Mouse (Mus musculus) midbrain, embryonic 14.5 days (tissue): ENCODE results near the gene Fam19a3. TPM values are rescaled to one million over a fixed set of nuclear protein-coding genes. Genes with fewer than 3 reads are reported as not detected.
A peak's percentile ranks its signal among the peaks of the same experiment; 100 is the strongest.

ENCODE experiments used
- ATAC-seq: fragments of 200-750 bp; cut with Nextera tagmentation; 2 replicates; pipeline ENCODE4 v1.8.0; 2017; ENCODE audit warnings: moderate number of reproducible peaks, moderate library complexity; ENCODE audit not compliant: low FRiP score, low TSS enrichment
- DNase-seq: peaks from one replicate; pipeline ENCODE4 v3.0.0-alpha.2; 2015
- H3K27ac ChIP-seq: fragments of 300-500 bp; sonication (generic); replicated peaks from 2 replicates; pipeline ENCODE4 v1.5.1; 2014; ENCODE audit warnings: mild to moderate bottlenecking, low read depth, low read length, moderate library complexity
- H3K27me3 ChIP-seq: fragments of 300-500 bp; sonication (generic); 2 replicates; pipeline ENCODE4 v1.6.1; 2014; ENCODE audit warnings: low read length, control low read depth, mixed read lengths; ENCODE audit not compliant: control insufficient read depth, insufficient read depth
- H3K36me3 ChIP-seq: fragments of 300-500 bp; sonication (generic); 2 replicates; pipeline ENCODE4 v1.6.1; 2014; ENCODE audit warnings: low read length, control low read depth; ENCODE audit not compliant: control insufficient read depth, insufficient read depth
- H3K4me1 ChIP-seq: fragments of 300-500 bp; sonication (generic); 2 replicates; pipeline ENCODE4 v1.6.1; 2014; ENCODE audit warnings: mild to moderate bottlenecking, antibody characterized with exemption, low read length, control low read depth; ENCODE audit not compliant: control insufficient read depth, insufficient read depth
- H3K4me2 ChIP-seq: fragments of 300-500 bp; sonication (generic); 2 replicates; pipeline ENCODE4 v1.6.1; 2014; ENCODE audit warnings: mild to moderate bottlenecking, low read length, moderate library complexity
- H3K4me3 ChIP-seq: fragments of 300-500 bp; sonication (generic); replicated peaks from 2 replicates; pipeline ENCODE4 v1.5.1; 2014; ENCODE audit warnings: low read depth, low read length
- H3K9ac ChIP-seq: fragments of 300-500 bp; sonication (generic); replicated peaks from 2 replicates; pipeline ENCODE4 v1.6.1; 2014; ENCODE audit warnings: mild to moderate bottlenecking, low read length, moderate library complexity
- H3K9me3 ChIP-seq: fragments of 300-500 bp; sonication (generic); 2 replicates; pipeline ENCODE4 v1.6.1; 2016; ENCODE audit warnings: low read length, control low read depth, mixed read lengths; ENCODE audit not compliant: control insufficient read depth
- WGBS: fragments of 180-500 bp; shearing (Covaris S2); extraction: QIAGEN DNeasy Blood & Tissue Kit; methylation state at CpG from one replicate; pipeline ENCODE4 v1.1.7; 2014; 5-methylcytosine and 5-hydroxymethylcytosine counted together
- polyA plus RNA-seq: library from polyadenylated mRNA; unstranded; fragments of >200 nt; fragmentation: Nextera tagmentation; extraction: Ambion mirVana; gene quantifications from 2 replicates; pipeline ENCODE4 v1.2.1, GENCODE M21; 2014

Fam19a3 gene
- 0.05 TPM in 1 of 2 replicates, not detected in the other for polyA plus RNA-seq

DNA sequence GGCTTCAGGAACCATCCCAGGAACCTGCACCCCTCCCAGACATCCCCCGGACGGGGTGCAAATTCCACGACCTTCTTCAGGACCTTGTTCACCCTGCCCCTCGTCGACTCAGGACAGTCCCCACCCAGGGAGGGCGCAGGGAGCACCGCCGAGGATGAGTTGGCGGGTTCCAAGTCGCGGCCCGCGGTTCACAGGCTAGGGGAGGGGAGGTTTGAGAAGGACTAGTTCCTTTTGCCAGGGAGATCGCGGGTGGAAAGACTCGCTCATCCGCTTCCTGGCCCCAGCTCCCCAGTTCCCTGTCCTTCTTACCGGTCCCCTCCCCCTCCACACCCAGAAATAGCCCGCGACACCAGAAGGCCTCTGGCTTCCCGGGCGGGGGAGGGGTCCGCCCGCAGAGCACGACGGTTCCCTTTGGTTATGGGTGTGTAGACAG is at the start of gene Fam19a3:
Gene Fam19a3, minus strand, starts transcription at position 370 of the 433 bp plus-strand sequence.
- peak within 1 kb of the TSS; percentile 39; the same call in 1 of the 2 replicates for H3K9ac ChIP-seq
- H3K9me3 ChIP-seq: no peaks in the 10 kb centered on the region
- peaks cover 84% of the 10 kb centered on the region for H3K27me3 ChIP-seq
- peaks cover 8% of the 10 kb centered on the region for H3K4me1 ChIP-seq
- H3K4me3 ChIP-seq: peak within 1 kb of the TSS; percentile 36
- peak; percentile 24 for DNase-seq
- no peak for ATAC-seq
- peak within 1 kb of the TSS; percentile 77 for H3K4me2 ChIP-seq
- no peak within 1 kb of the TSS for H3K27ac ChIP-seq
- WGBS: under 1% methylated on average over 26 of the region's 26 CpGs
- no peaks in the 10 kb centered on the region for H3K36me3 ChIP-seq

DNA sequence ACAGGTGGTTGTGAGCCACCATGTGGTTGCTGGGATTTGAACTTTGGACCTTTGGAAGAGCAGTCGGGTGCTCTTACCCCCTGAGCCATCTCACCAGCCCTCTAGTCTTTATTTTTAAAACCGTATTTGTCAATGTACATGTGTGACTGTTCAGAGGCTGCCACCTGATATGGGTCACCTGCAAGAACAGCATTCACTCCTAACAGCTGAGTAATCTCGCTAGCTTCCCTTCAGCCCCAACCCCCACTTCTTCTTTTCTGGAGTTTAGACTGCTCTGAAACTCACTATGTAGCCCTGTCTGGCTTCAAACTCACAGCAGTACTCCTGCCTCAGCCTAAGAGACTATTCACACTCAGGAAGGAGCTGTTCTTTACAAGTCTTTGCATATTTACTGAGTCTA is 40.8 kb upstream of the Fam19a3 start:
- no peak overlapping the region for H3K4me2 ChIP-seq
- H3K27me3 ChIP-seq: no peaks in the 10 kb centered on the region
- H3K27ac ChIP-seq: no peak overlapping the region
- peaks cover 30% of the 10 kb centered on the region for H3K36me3 ChIP-seq
- DNase-seq (no peak), ATAC-seq (no peak)
- H3K4me1 ChIP-seq: peaks cover 3% of the 10 kb centered on the region; the same call in 1 of the 2 replicates
- 84% methylated on average over 3 of the region's 3 CpGs for WGBS
- H3K9me3 ChIP-seq: no peaks in the 10 kb centered on the region
- no peak overlapping the region for H3K4me3 ChIP-seq
- no peak overlapping the region for H3K9ac ChIP-seq

DNA sequence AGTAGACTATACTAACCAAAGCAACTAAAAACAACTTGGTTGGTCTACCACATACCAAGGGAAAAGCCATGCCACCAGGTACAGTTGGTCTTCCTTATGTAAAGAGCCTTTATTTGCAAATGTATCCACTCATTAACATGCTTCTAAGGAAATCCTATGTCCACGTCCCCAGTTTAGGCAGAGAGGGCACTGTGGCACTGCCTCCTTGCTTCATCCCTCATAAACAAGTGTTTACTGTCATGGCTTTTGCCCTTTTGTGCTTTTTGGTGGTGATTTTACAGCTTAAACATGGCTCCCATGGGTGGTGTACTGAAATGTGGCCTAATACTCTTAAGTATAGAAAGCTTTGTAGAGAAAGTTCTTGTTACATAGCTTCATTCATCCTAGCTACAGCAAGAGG is 38.8 kb upstream of the Fam19a3 start:
- no peaks in the 10 kb centered on the region for H3K27me3 ChIP-seq
- DNase-seq (no peak), ATAC-seq (no peak)
- peaks cover 6% of the 10 kb centered on the region; the same call in 1 of the 2 replicates for H3K4me1 ChIP-seq
- H3K9me3 ChIP-seq: no peaks in the 10 kb centered on the region
- no peak overlapping the region for H3K9ac ChIP-seq
- no peak overlapping the region for H3K27ac ChIP-seq
- no peak overlapping the region for H3K4me2 ChIP-seq
- peaks cover 18% of the 10 kb centered on the region for H3K36me3 ChIP-seq
- H3K4me3 ChIP-seq: no peak overlapping the region
- 64% methylated on average over 1 of the region's 1 CpGs for WGBS

DNA sequence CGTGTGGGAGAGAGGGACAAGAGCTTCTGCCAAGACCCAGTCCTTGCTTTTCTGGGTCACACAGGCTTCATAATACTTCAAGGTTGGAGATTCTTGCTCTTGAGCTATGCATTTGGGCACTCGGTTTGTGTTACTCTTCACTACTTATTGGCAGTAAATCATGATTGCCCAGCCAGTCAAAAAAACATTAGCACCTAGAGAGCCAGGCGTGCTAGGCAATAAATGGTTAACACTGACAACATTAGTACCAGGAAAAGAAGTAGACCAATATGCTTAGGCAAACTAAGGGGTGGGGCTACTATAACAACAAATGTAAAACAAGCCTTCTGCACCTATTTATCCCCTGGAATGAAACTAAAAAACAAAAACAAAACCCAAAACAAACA is 37.1 kb upstream of the Fam19a3 start:
- peak overlapping the region; percentile 100 for H3K4me2 ChIP-seq
- no peak overlapping the region for H3K27ac ChIP-seq
- DNase-seq (no peak), ATAC-seq (no peak)
- WGBS: 13% methylated on average over 3 of the region's 3 CpGs
- peaks cover 13% of the 10 kb centered on the region for H3K36me3 ChIP-seq
- H3K27me3 ChIP-seq: no peaks in the 10 kb centered on the region
- H3K9me3 ChIP-seq: no peaks in the 10 kb centered on the region
- H3K4me1 ChIP-seq: peaks cover 6% of the 10 kb centered on the region; the same call in 1 of the 2 replicates
- peak overlapping the region; percentile 76; the same call in 1 of the 2 replicates for H3K9ac ChIP-seq
- peak overlapping the region; percentile 62 for H3K4me3 ChIP-seq

DNA sequence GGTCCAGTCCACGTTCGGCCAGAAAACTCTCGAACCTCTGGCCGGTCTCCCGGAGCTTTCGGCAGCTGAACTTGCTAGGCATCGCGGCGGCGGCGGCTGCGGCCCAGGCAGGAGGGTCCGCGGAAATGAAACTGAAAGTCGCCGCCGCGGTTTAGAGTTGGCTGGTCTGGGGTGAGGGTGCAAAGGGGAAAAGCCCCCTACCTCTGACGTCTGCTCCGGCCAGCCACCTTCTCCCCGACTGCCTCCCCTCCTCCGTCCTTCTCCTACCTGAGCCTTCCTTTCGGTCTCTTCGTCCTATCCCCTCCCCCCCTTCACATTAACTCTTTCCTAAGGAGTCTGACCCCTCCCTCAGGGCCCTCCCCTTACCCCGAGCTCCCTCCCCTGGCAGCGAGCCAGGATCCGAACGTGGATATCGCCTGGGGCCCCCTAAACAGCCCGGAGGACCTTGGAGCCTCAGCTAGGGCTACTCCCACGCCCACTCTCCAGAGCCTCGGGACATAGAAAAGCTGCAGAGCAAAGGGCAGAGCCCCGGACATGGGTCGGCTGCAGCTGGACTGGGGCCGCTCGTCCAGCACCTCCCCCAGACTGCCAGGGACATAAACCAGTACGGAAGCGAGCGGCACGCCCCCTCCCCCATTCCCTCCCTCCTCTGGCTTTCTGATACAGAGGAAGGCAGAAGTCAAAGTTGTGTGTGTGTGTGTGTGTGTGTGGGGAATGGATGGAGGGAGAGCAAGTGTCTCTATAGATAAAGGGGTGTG is 36.5 kb upstream of the Fam19a3 start, which contains the start of gene Mov10:
Gene Mov10, minus strand, starts transcription at position 573 of the 758 bp plus-strand sequence.
- H3K27me3 ChIP-seq: no peaks in the 10 kb centered on the region
- no peaks in the 10 kb centered on the region for H3K9me3 ChIP-seq
- ATAC-seq: peak; percentile 74
- H3K4me2 ChIP-seq: peak within 1 kb of the TSS; percentile 100
- H3K4me1 ChIP-seq: peaks cover 6% of the 10 kb centered on the region; the same call in 1 of the 2 replicates
- H3K4me3 ChIP-seq: peak within 1 kb of the TSS; percentile 62
- peak; percentile 71 for DNase-seq
- H3K27ac ChIP-seq: peak within 1 kb of the TSS; percentile 57
- 1% methylated on average over 40 of the region's 40 CpGs for WGBS
- peak within 1 kb of the TSS; percentile 76 for H3K9ac ChIP-seq
- H3K36me3 ChIP-seq: peaks cover 13% of the 10 kb centered on the region

DNA sequence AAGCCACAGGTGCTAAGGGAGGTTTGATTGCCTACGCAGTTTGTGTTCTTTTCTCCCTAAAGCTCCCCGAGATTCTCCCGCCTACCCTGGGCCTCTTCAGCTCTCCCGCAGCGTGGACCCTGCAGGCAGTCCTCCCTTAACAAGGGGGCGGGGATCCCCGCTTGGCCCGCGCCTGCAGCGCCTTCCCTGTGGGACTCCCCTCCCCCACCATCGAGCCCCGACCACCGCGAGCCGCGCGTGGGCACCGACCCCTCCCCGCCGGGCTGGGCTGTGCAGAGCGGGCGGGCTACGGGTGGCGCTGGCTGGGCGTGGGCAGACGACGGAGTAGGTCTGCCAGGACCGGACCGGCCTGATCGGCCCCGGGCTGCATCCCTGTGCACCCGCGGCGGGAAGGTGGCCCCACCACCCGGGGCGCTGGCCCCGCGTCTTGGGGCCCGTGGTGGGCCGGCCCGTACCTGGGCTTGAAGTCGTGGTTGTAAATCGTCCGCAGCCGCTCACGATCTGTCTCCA is 35.9 kb upstream of the Fam19a3 start:
- Histone ChIP-seq H3K9me3 (no peaks in the 10 kb centered on the region), H3K9ac (peak overlapping the region; percentile 76), H3K4me1 (peaks cover 6% of the 10 kb centered on the region; the same call in 1 of the 2 replicates), H3K4me2 (peak overlapping the region; percentile 100), H3K27ac (peak overlapping the region; percentile 57), H3K36me3 (peaks cover 13% of the 10 kb centered on the region), H3K27me3 (no peaks in the 10 kb centered on the region), H3K4me3 (peak overlapping the region; percentile 62)
- under 1% methylated on average over 46 of the region's 46 CpGs for WGBS
- DNase-seq (peak; percentile 71), ATAC-seq (peak; percentile 83)

DNA sequence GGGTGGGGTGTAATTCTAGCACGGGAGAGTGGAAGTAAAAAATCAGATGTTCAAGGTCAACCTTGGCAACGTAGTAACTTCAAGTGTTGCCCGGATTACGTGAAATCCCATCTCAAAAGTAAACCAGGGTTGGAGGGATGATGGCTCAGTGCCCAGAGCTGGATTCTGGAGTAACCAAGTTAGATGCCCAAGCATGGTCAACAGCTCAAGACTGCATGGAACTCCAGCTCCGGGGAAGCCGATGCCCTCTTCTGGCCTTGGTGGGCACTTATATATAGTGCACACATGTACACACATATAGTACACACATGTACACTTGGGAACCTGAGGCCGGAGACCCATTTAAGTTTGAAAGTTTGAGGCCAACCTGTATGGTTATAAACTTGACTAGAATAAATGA is 34.5 kb upstream of the Fam19a3 start:
- Histone ChIP-seq H3K4me2 (no peak overlapping the region), H3K4me1 (peaks cover 6% of the 10 kb centered on the region; the same call in 1 of the 2 replicates), H3K27me3 (no peaks in the 10 kb centered on the region), H3K4me3 (no peak overlapping the region), H3K9ac (no peak overlapping the region), H3K9me3 (no peaks in the 10 kb centered on the region), H3K36me3 (peaks cover 6% of the 10 kb centered on the region), H3K27ac (no peak overlapping the region)
- 97% methylated on average over 7 of the region's 7 CpGs for WGBS
- DNase-seq (no peak), ATAC-seq (no peak)

DNA sequence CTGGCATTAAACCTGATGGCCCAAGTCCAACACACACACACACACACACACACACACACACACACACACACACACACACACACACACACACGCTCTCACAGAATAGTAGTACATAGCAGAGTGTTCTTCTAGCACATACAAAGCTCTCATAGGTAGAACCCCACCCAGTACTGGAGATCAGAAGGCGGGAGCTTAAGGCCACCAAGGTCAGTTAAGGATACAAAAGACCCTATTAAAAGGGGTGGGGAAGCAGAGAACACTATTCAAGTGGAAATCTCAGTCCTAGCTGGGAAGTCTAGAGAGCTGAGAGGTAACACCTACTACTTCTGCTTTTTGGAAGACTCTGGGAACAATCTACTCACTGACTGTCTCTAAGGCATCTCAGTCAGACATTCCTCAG is 33.7 kb upstream of the Fam19a3 start:
- no peak for ATAC-seq

More for the DNA sequence above, 33.7 kb upstream of the Fam19a3 start:
- H3K4me1 ChIP-seq: peaks cover 6% of the 10 kb centered on the region; the same call in 1 of the 2 replicates
- 75% methylated on average over 2 of the region's 2 CpGs for WGBS
- no peak overlapping the region for H3K9ac ChIP-seq
- no peak for DNase-seq
- no peaks in the 10 kb centered on the region for H3K36me3 ChIP-seq
- H3K27me3 ChIP-seq: no peaks in the 10 kb centered on the region
- no peaks in the 10 kb centered on the region for H3K9me3 ChIP-seq
- no peak overlapping the region for H3K4me3 ChIP-seq
- no peak overlapping the region for H3K27ac ChIP-seq
- no peak overlapping the region for H3K4me2 ChIP-seq
